Mouse (Mus musculus) v-Abl transformed pro-B cells (cell line): ENCODE results near the gene Ppp1r11.

Experiments
- in situ Hi-C, 2 experiments: fragments of 400-800 bp; cut with MboI; formaldehyde crosslinking; loops; one replicate each; pipeline ENCODE4 v1.15.1; 2025; ENCODE audit not compliant: unreplicated experiment in 2 of 2

Ppp1r11 gene

DNA sequence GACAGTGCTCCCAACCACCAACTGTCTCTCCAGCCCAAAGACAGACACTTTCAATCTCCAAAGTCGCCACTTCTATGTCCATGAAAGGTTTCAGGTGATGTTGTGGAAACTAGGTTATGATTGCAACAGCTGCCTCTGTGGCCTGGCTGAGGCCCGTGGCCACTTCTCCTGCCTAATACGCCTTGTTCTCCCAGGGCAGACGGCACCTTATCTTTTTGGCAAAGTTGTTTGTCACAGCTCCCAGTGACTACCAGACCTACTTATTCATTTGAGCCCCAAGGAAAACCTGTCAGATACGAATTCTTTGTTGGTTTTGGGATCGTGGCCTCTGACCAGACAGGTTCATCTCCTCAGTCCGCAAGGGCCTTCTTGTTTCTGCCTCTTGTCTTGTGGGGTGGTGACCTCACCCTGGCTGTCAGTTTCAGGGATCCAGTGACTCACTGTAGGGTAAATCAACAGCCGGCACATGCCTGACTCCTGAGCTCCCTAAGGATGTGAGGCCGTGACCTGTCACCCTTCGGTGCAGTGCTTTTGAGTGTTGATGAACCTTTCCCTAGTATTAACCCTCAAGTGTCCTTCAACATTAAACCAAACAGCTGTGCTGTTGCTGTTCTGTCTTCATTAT, 23.9 kb downstream of the Ppp1r11 start:
- in situ Hi-C loops, result no loop called here

DNA sequence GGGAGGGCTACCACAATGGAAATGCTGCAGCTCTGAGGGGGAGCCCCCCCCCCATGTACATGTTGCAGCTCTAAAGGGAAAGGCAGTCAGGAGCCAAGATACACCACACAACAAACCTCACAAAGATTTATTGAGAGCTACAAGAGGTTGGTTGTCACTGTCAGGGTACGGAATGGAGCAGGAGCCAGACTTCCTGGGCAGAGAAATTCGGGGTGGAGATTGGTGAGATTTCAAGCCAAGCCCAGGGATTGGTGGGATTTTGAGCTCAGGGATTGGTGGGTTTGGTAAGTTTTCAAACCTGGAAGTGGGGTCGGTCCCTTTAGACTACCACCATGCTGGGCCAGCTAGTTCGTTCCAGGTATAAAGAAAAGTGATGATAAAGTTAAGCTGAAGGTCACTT, 28.1 kb downstream of the Ppp1r11 start:
- in situ Hi-C loops, result loop anchor here in 1 of 2 experiments (25.0 kb wide), 1 partner anchor 561 kb away; the partner anchor contains the start of gene H2-M10.3

DNA sequence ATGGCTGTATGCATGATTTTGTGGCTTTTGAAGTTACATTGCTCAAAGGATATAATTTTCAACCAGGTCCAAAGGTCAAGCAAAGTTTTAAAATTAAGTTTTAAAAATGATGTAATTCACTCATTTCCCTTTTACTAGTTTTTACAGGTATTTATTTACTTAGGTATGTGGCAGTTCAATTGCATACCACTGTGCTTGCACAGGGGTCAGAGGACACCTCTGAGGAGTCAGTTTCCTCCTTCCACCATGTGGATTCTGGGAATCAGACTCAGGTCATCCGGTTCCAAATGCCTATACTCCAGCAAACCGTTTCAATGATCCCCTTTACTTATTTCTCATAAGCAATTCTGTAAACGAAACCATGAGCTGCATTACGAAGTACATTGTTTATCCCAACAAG, 28.8 kb downstream of the Ppp1r11 start:
- in situ Hi-C loops, result loop anchor here in 1 of 2 experiments (25.0 kb wide), 1 partner anchor 560 kb away; the partner anchor contains the start of gene H2-M10.3

DNA sequence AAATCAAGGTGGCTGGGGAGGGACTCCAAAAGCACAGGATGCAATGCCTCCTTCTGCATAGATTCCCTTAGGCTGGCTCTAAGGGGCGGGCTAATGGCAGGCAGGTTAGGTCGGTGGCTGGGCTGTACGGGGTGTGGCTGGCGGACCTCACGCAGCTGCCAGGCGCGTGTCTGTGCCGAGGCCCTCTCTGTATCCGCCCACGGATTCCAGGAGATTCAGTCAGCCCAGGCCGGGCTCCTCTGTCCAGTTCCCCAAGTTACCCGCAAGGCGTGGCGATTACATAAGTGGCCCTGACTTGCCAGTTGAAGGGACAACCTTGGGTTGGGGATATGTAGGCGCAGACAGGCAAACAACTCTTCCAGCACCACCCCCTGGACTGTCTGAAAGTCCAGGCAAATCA, 31.3 kb downstream of the Ppp1r11 start:
- in situ Hi-C loops, result loop anchor here in 1 of 2 experiments (25.0 kb wide), 1 partner anchor 558 kb away; the partner anchor contains the start of gene H2-M10.3

DNA sequence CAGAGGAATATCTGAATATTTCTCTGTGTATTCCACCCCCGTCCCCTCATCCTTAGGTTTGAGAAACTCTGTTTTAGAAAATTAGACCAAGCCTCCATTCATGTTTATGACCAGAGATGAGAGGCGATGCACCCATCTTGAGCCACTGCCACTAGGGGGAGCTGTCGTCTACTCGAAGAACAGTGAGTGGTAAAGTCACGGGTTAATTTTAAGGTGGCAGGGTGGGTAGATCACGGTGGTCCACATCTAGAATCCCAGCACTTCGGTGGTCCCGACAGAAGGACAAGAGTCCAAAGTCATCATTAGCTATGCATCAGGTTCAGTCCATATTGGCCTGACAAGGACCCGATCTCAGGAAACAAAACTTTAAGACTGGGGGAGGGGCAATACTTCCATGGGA, 36.5 kb downstream of the Ppp1r11 start:
- in situ Hi-C loops, result loop anchor here (5.0 to 25.0 kb wide), 3 partner anchors 77 to 553 kb away; partner anchors contain the start of gene H2-M10.3 (in 1 of the 2)

DNA sequence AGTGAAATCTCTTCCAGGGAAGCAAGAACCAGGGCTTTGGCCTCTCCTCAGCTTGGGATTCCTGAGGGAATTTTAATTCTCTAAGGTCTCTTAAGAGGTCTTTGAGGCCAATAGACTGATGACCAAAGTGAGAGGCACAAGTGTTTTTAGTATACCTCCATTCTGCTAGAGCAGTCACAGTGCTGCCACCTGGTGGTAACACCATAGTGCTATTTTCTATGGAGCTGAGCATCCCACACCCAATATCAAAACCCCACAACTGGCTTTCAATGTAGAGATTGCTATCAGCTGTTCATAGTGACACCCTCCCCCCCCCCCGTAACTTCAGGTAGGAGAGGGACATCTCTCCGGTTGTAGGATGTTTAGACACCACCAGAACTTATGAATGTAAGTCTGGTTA, 37.4 kb downstream of the Ppp1r11 start:
- in situ Hi-C loops, result loop anchor here (5.0 to 25.0 kb wide), 2 partner anchors 552 to 557 kb away; partner anchors contain the start of gene H2-M10.3 (in 1 of the 2)

DNA sequence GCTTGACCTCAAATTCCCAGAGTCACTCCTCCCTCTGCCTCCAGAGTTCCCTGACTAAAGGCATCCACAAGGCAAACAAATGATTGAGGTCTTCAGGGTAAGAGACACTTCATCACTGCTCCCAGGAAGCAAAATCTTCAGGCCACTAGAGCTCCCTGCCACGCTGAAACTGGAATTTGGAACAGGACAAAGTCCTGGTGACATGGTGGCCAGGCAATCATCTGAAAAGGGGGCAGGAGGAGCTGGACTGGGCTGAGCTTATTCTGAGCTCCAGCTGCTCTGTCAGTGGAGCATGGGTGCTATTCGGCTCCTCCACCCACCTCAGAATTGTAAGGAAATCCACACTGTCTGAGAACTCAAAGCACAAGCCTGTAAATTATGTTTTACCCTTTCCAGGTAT, 39.5 kb downstream of the Ppp1r11 start:
- in situ Hi-C loops, result loop anchor here (5.0 to 25.0 kb wide), 2 partner anchors 550 to 555 kb away; partner anchors contain the start of gene H2-M10.3 (in 1 of the 2)

DNA sequence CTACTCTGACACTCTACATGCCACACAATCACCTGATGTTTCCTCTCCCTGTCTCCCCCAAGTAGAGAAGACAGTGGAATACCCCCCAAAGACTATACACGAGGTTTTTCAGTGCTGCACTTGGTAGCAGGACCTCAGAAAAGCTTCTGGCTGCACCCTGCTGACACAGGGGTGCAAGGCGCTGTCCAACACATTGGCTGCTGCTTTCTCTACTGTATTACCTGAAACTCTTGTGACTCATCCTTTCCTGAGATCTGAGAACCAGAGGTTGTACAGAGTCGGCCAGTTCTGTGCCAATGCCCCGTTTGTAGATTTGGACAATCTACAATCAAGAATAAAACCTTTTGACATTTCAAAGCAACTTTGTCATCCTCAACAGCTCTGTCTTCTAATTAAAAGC, 41.7 kb downstream of the Ppp1r11 start:
- in situ Hi-C loops, result loop anchor here (5.0 to 25.0 kb wide), 2 partner anchors 548 to 553 kb away; partner anchors contain the start of gene H2-M10.3 (in 1 of the 2)

DNA sequence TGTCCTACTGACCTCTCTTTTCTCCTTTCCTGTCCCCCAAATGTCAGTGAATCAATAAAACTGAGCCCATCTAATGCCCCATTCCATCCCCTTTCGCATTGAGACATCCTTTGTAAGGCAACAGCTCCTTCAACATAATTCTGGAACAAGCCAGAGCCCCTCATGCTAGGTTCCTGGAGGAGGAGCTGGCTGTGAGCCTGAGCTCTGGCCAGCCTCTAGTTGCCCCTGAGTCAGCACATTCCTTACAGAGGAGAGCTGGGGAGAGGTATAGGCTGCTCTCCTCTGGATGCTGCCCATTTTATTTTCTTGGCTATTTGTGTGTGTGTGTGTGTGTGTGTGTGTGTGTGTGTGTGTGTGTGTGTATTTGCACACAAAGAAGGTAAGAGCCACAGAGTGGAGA, 43.3 kb downstream of the Ppp1r11 start:
- in situ Hi-C loops, result loop anchor here in 1 of 2 experiments (25.0 kb wide), 1 partner anchor 546 kb away; the partner anchor contains the start of gene H2-M10.3

DNA sequence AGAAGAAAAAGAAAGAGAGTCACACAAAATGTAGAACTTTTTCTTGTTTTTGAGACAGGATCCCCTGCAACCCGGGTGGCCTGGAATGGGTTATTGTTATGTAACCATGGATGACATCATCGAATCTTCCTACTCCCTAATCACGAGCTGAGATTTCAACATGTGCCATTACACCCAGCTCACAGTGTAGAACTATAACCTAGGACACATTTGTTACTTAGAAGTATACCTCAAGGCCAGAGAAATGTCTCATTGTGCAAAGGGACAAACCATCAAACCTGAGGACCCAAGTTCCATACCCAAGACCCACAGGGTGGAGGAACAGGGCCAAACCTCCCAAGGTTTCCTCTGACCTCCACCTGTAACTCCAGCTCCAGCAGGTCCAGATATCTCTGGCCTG, 47.9 kb downstream of the Ppp1r11 start:
- in situ Hi-C loops, result loop anchor here in 1 of 2 experiments (25.0 kb wide), 1 partner anchor 541 kb away; the partner anchor contains the start of gene H2-M10.3

DNA sequence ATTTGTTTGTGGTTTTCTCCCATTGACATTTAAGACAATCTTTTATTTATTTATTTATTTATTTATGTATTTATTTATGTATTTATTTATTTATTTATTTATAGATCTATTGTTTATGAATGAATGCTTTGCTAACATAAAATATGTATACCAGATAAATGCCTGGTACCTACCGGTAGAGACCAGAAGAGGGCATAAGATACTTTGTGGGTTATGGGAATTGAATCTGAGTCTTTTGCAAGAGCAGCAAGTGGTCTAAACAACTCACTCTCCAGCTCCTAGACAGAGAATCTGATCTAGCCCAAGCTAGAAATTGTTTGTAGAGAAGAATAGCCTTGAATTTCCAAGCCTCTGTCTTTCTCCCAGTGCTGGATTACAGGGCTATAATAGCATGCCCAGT, 50.9 kb downstream of the Ppp1r11 start:
- in situ Hi-C loops, result loop anchor here in 1 of 2 experiments (25.0 kb wide), 1 partner anchor 538 kb away; the partner anchor contains the start of gene H2-M10.3

DNA sequence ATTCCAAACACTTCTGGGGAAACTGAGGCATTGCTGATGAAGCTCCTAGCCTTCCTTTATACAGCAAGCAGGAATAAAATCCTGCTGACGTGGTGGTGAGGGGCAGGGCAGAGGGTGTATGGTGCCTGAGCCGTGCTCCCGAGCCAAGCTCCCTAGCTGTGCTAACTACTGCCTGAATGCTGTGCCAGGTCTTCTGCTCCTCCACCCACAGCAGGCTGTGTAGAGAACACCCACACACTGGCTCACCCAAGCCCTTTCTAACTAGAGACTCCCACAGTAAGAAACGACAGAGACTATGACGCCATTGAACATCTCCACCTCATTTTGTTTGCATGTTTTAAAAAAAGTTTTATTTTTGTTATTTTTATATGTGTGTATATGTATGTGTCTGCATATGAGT, 51.5 kb downstream of the Ppp1r11 start:
- in situ Hi-C loops, result loop anchor here in 1 of 2 experiments (25.0 kb wide), 1 partner anchor 538 kb away; the partner anchor contains the start of gene H2-M10.3

DNA sequence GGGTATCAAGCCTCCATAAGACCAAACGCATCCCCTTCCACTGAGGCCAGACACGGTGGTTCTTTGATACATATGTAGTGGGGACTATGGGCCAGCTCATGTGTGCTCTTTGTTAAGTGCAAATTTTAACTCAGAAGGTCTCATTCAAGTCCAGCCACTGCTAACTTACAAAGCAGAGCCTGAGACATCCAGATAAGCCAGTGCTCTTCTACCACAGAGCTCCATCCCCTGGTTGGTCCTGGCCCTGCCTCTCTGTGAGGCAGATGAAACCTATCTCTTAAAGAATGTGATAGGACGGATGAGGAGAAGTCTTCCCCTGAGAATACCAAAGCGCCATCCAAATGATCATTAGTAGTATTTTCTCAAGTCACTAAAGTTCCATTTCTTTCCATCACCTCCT, 52.2 kb downstream of the Ppp1r11 start:
- in situ Hi-C loops, result no loop called here
